Mouse (Mus musculus) CH12.LX (cell line): ENCODE results near the gene Axdnd1.

Experiments used
- CHD2 ChIP-seq: IDR thresholded peaks from 2 replicates; pipeline ENCODE4 v1.6.1; 2011; ENCODE audit warnings: low read length, improper control_type of control experiment
- CTCF ChIP-seq, 2 experiments: IDR thresholded peaks in 1 of 2; conservative IDR thresholded peaks in 1 of 2; 2 replicates each; pipeline ENCODE4 v1.5.1; 2011 to 2012; ENCODE audit warnings: low read depth in 2 of 2, low read length in 2 of 2, improper control_type of control experiment in 1 of 2, inconsistent platforms in 1 of 2, mild to moderate bottlenecking in 1 of 2, moderate library complexity in 1 of 2
- ELF1 ChIP-seq: IDR thresholded peaks from 2 replicates; pipeline ENCODE4 v1.6.1; 2014; ENCODE audit warnings: low read depth, mild to moderate bottlenecking, inconsistent platforms, low read length, improper control_type of control experiment
- EP300 ChIP-seq: IDR thresholded peaks from 2 replicates; pipeline ENCODE4 v1.6.1; 2011; ENCODE audit warnings: low read length, improper control_type of control experiment
- JUND ChIP-seq: conservative IDR thresholded peaks from 2 replicates; pipeline ENCODE4 v1.6.1; 2011; ENCODE audit warnings: low read depth, low read length, improper control_type of control experiment
- MAX ChIP-seq: IDR thresholded peaks from 2 replicates; pipeline ENCODE4 v1.6.1; 2011; ENCODE audit warnings: low read length, improper control_type of control experiment
- POLR2A ChIP-seq: IDR thresholded peaks from 2 replicates; pipeline ENCODE4 v1.6.1; 2011; ENCODE audit warnings: low read depth, mild to moderate bottlenecking, improper control_type of control experiment, low read length

DNA sequence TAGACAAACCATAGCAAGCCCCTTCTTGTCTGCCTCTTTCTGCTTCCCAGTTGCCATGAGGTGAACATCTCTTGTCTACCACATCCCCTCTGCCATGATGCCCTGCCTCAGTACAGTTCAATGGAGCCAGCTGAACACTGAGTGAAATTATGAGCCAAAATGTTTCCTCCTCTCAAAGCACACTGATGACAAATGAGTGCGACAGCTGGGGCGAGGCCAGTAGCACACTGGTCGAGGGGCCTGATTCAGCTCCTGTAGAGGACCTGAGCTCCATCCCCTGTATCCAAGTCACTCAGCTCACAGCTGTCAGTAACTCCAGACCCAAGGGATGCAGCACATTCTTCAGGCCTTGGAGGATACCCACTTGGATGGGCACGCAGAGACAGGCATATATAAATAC is 75.3 kb downstream of the Axdnd1 start:
- TF ChIP-seq EP300 (no peak), POLR2A (no peak), MAX (no peak), CHD2 (no peak), CTCF (conservative IDR thresholded peaks at IDR 0.05 in 1 of 2, IDR thresholded peaks at IDR 0.05 in 1 of 2; ENCODE audit: low read depth in 2 of 2, low read length in 2 of 2) (no peak), JUND (no peak), ELF1 (no peak)
